Mouse (Mus musculus) heart, embryonic 11.5 days (tissue): ENCODE measurements around the gene Mogs. TPM values are rescaled to one million over a fixed set of nuclear protein-coding genes. Genes with fewer than 3 reads are reported as not detected.
A peak's percentile ranks its signal among the peaks of the same experiment; 100 is the strongest.

ENCODE experiments used
- ATAC-seq: fragments of 200-750 bp; cut with Nextera tagmentation; replicated peaks from 2 replicates; pipeline ENCODE4 v1.8.0; 2017; ENCODE audit warnings: moderate library complexity; ENCODE audit not compliant: insufficient number of reproducible peaks, low FRiP score, low TSS enrichment
- H3K27ac ChIP-seq: fragments of 300-500 bp; sonication (generic); 2 replicates; pipeline ENCODE4 v1.5.1; 2014; ENCODE audit warnings: mild to moderate bottlenecking, low read depth, low read length
- H3K27me3 ChIP-seq: fragments of 300-500 bp; sonication (generic); 2 replicates; pipeline ENCODE4 v1.6.1; 2014; ENCODE audit warnings: mild to moderate bottlenecking, low read length, mixed read lengths; ENCODE audit not compliant: control insufficient read depth, insufficient read depth
- H3K36me3 ChIP-seq: fragments of 300-500 bp; sonication (generic); 2 replicates; pipeline ENCODE4 v1.6.1; 2014; ENCODE audit warnings: mild to moderate bottlenecking, low read length, moderate library complexity, mixed read lengths; ENCODE audit not compliant: control insufficient read depth, insufficient read depth
- H3K4me1 ChIP-seq: fragments of 300-500 bp; sonication (generic); 2 replicates; pipeline ENCODE4 v1.6.1; 2014; ENCODE audit warnings: low read length; ENCODE audit not compliant: control insufficient read depth, insufficient read depth
- H3K4me2 ChIP-seq: fragments of 300-500 bp; sonication (generic); 2 replicates; pipeline ENCODE4 v1.6.1; 2014; ENCODE audit warnings: mild to moderate bottlenecking, moderate library complexity
- H3K4me3 ChIP-seq: fragments of 300-500 bp; sonication (generic); 2 replicates; pipeline ENCODE4 v1.5.1; 2014; ENCODE audit warnings: low read depth, low read length
- H3K9ac ChIP-seq: fragments of 300-500 bp; sonication (generic); 2 replicates; pipeline ENCODE4 v1.6.1; 2014; ENCODE audit warnings: mild to moderate bottlenecking, low read depth, low read length, moderate library complexity
- H3K9me3 ChIP-seq: fragments of 300-500 bp; sonication (generic); replicated peaks from 2 replicates; pipeline ENCODE4 v1.6.1; 2016; ENCODE audit warnings: low read length; ENCODE audit not compliant: control insufficient read depth
- WGBS: fragments of 180-500 bp; shearing (Covaris S2); extraction: QIAGEN DNeasy Blood & Tissue Kit; methylation state at CpG from one replicate; pipeline ENCODE4 v1.1.7; 2014; ENCODE audit not compliant: insufficient replicate concordance; 5-methylcytosine and 5-hydroxymethylcytosine counted together
- polyA plus RNA-seq: library from polyadenylated mRNA; unstranded; fragments of >200 nt; fragmentation: Nextera tagmentation; extraction: Ambion mirVana; gene quantifications from 2 replicates; pipeline ENCODE4 v1.2.1, GENCODE M21; 2014

Mogs gene
- polyA plus RNA-seq, 1 experiment from 2014 or later, result 19.1 TPM

- no peaks in the 10 kb centered on the region for H3K36me3 ChIP-seq
- no peak overlapping the region for H3K27ac ChIP-seq
- no peaks in the 10 kb centered on the region for H3K27me3 ChIP-seq
- no peaks in the 10 kb centered on the region for H3K9me3 ChIP-seq
- ATAC-seq, result no peak
- H3K9ac ChIP-seq, result peak overlapping the region; percentile 81
- H3K4me3 ChIP-seq, result peak overlapping the region; percentile 67
- H3K4me2 ChIP-seq, result peak overlapping the region; percentile 85
- WGBS, result under 1% methylated on average over 30 of the region's 30 CpGs
- peaks cover 19% of the 10 kb centered on the region for H3K4me1 ChIP-seq
Observed at GRCm38 (mm10) chr6:83124851-83125312, 9.6 kb downstream of the Mogs start.

- H3K27ac ChIP-seq, result no peak within 1 kb of the TSS
- H3K36me3 ChIP-seq, result no peaks in the 10 kb centered on the region
- H3K4me3 ChIP-seq, result peak within 1 kb of the TSS; percentile 67
- H3K9ac ChIP-seq, result peak within 1 kb of the TSS; percentile 81
- ATAC-seq, result no peak
- peak within 1 kb of the TSS; percentile 85 for H3K4me2 ChIP-seq
- H3K27me3 ChIP-seq, result no peaks in the 10 kb centered on the region
- H3K9me3 ChIP-seq, result no peaks in the 10 kb centered on the region
- peaks cover 15% of the 10 kb centered on the region for H3K4me1 ChIP-seq
- WGBS, result 33% methylated on average over 5 of the region's 5 CpGs
Observed at GRCm38 (mm10) chr6:83125331-83125730, 10.0 kb downstream of the Mogs start, which contains the start of gene Ino80b. TSS of gene Ino80b (minus strand) at chr6:83125431.

- WGBS, result 83% methylated on average over 5 of the region's 5 CpGs
Observed at GRCm38 (mm10) chr6:83127419-83127818, 12.1 kb downstream of the Mogs start.

DNA sequence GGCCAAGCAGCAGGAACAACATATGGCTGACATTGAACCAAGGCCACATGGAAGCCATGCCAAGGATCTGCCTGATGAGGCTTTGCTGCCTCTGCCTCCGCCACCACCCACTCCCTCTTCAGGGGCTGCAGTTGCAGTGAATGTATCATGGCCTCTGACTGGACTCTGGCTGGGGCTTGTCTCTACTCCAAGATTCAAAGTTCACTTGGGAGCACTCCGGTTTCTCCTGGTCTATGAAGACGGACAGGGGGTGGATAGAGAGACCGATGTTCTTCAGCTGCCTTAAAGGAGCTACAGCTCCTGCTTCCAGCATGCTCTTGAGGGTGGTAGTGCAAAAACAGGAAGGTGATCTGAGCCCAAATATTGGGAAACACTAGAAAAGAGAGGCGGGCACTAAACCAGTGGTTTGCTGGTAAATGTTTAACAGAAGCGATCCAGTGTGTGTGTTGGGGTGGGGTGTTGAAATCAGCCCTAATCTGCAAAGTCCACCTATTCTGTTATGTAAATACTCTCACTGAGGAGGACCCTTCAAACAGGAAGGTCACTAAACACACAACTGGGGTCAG lies 16.3 kb downstream of the Mogs start:
- Histone ChIP-seq H3K4me1 (peaks cover 11% of the 10 kb centered on the region), H3K4me2 (no peak overlapping the region), H3K27me3 (0 out of 2 replicates have a peak, but pooled peaks cover 3% of the 10 kb centered on the region), H3K4me3 (no peak overlapping the region), H3K9me3 (no peaks in the 10 kb centered on the region), H3K9ac (no peak overlapping the region), H3K36me3 (no peaks in the 10 kb centered on the region), H3K27ac (no peak overlapping the region)
- no peak for ATAC-seq
- WGBS, result 82% methylated on average over 6 of the region's 6 CpGs

More at GRCm38 (mm10) chr6:83127419-83127818, 12.1 kb downstream of the Mogs start:
- H3K9me3 ChIP-seq, result no peaks in the 10 kb centered on the region
- H3K4me1 ChIP-seq, result peaks cover 15% of the 10 kb centered on the region
- H3K27me3 ChIP-seq, result no peaks in the 10 kb centered on the region
- H3K27ac ChIP-seq, result no peak overlapping the region
- no peak for ATAC-seq
- no peak overlapping the region for H3K4me3 ChIP-seq
- H3K36me3 ChIP-seq, result no peaks in the 10 kb centered on the region
- no peak overlapping the region for H3K9ac ChIP-seq
- H3K4me2 ChIP-seq, result no peak overlapping the region

DNA sequence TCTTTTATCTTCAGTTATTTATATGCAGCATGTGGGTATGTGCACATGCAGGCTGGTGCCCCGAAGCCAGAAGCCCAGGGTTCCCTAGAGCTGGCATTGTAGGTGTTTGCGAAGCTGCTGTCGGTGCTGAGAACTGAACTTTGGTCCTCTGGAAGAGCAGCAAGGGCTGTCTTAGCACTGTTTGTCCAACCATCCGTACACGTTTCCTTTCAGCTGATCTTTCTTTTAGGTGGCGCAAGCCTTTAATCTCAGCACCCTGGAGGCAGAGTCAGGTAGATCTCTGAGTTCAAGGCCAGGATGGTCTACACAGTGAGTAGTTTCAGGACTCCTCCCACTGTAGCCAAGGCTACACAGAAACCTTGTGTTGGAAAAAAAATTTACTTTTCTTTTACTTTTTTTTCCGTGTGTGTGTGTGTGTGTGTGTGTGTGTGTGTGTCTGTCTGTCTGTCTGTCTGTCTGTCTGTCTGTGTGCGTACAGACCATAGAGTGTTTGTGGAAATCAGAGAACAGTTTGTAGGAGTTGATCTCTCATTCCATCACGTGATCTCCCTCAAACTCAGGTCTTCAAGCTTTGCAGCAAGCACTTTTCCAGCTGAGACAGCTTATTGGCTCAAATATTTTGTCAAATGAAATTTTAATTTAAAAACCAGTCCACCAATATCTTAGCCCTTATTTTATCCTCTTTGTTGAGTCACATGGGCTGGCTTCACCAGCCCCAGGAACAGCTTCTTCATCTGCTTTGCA lies 17.1 kb downstream of the Mogs start:
- H3K4me1 ChIP-seq, result peaks cover 11% of the 10 kb centered on the region
- H3K9me3 ChIP-seq, result no peaks in the 10 kb centered on the region
- no peak overlapping the region for H3K4me2 ChIP-seq
- 82% methylated on average over 9 of the region's 9 CpGs for WGBS
- H3K9ac ChIP-seq, result no peak overlapping the region
- no peaks in the 10 kb centered on the region for H3K36me3 ChIP-seq
- H3K27me3 ChIP-seq, result 0 out of 2 replicates have a peak, but pooled peaks cover 3% of the 10 kb centered on the region
- ATAC-seq, result no peak
- H3K4me3 ChIP-seq, result no peak overlapping the region
- H3K27ac ChIP-seq, result no peak overlapping the region

DNA sequence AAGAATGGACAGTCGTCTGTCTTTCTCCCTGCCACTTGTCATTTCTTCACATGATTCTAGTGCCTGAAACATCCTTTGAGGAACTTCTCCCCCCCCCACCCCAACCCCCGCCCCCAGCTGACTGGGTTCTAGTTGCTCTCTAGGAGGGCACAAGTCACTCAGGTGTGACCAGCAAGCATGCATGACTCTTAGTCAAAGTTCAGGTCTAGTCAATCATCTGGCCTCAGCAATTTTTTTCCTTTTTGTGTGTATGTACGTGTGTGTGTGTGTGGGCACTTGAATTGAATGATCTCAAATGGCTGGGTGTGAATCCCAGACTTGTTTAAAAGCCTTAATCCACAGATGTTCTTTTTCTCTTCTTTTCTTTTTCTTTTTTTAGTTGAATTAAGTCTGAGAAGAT lies 18.9 kb downstream of the Mogs start:
- 64% methylated on average over 3 of the region's 3 CpGs for WGBS
- Histone ChIP-seq H3K27me3 (0 out of 2 replicates have a peak, but pooled peaks cover 3% of the 10 kb centered on the region), H3K27ac (no peak overlapping the region), H3K4me3 (no peak overlapping the region), H3K36me3 (no peaks in the 10 kb centered on the region), H3K9ac (no peak overlapping the region), H3K4me1 (peaks cover 24% of the 10 kb centered on the region), H3K9me3 (no peaks in the 10 kb centered on the region), H3K4me2 (no peak overlapping the region)
- ATAC-seq, result no peak

DNA sequence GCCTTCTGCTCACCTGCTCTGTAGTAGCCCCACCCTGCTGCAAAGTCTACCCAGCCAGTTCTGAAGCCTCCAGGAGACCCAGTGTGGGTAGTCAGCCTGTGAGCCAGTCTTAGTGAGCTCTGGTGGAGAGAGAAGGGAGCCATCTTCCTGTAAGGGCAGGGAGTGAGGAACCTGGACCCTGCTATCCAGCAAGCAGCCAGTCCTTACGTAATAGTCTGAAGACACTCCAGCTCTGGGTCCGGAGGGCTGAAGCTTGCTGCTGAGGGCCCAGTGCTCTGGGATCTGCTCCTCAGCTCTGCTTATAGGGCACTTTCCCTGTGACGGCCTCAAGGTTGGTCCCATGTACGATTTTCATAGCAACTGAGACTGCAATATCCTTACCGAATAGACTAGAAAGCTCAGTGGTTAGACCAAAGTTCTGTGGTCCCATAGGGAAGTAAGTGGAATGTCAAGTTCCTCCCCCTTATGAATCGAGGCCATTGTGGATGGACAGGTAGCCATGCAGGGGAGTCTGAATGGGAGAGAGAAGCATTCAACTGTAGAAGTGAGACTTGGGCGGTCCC lies 19.7 kb downstream of the Mogs start, which contains the start of gene Rtkn:
Gene Rtkn (plus strand): TSS at position 513 of the 563 bp plus-strand sequence.
- Histone ChIP-seq H3K36me3 (no peaks in the 10 kb centered on the region), H3K4me2 (peak within 1 kb of the TSS; percentile 87), H3K4me1 (peaks cover 24% of the 10 kb centered on the region), H3K4me3 (peak within 1 kb of the TSS; percentile 63), H3K27me3 (0 out of 2 replicates have a peak, but pooled peaks cover 3% of the 10 kb centered on the region), H3K9ac (peak within 1 kb of the TSS; percentile 94), H3K27ac (peak within 1 kb of the TSS; percentile 99; the same call in 1 of the 2 replicates), H3K9me3 (no peaks in the 10 kb centered on the region)
- 60% methylated on average over 7 of the region's 7 CpGs for WGBS
- ATAC-seq, result no peak

- no peak for ATAC-seq
- peak overlapping the region; percentile 63 for H3K4me3 ChIP-seq
- 2% methylated on average over 37 of the region's 37 CpGs for WGBS
- peak overlapping the region; percentile 87 for H3K4me2 ChIP-seq
- H3K36me3 ChIP-seq, result no peaks in the 10 kb centered on the region
- peak overlapping the region; percentile 94 for H3K9ac ChIP-seq
- H3K27me3 ChIP-seq, result 0 out of 2 replicates have a peak, but pooled peaks cover 3% of the 10 kb centered on the region
- peaks cover 24% of the 10 kb centered on the region for H3K4me1 ChIP-seq
- H3K27ac ChIP-seq, result no peak overlapping the region
- no peaks in the 10 kb centered on the region for H3K9me3 ChIP-seq
Observed at GRCm38 (mm10) chr6:83135571-83136161, 20.4 kb downstream of the Mogs start.
